Mouse (Mus musculus) erythroblast, adult 5-6 weeks (primary cell): ENCODE measurements around the gene Fam172a. TPM values are rescaled to one million over a fixed set of nuclear protein-coding genes. Genes with fewer than 3 reads are reported as not detected.
"Not testable (repeated sequence)": the region's sequence is repeated elsewhere in the genome, so short reads cannot be mapped to it uniquely, and the experiment has no call there.

Source experiments
- ATAC-seq: replicated peaks from 2 replicates; pipeline ENCODE4 v1.8.0; 2016; ENCODE audit warnings: moderate number of reproducible peaks, mild to moderate bottlenecking, moderate TSS enrichment, inconsistent platforms; ENCODE audit not compliant: poor library complexity, low FRiP score, severe bottlenecking
- total RNA-seq, 2 experiments: library from RNA; stranded (forward) in 1 of 2; stranded (reverse) in 1 of 2; fragments of 150-400 nt in 1 of 2; fragments of 200-764, 138-1000 nt in 1 of 2; gene quantifications; 2 replicates each; pipeline versions ENCODE4 v1.2.3 to v1.2.4; 2015 to 2017; ENCODE audit warnings: low replicate concordance in 2 of 2

The Fam172a gene
- total RNA-seq (2015; ENCODE audit: low replicate concordance) (10.0 and 17.1 TPM in 2 replicates), total RNA-seq (2017; ENCODE audit: low replicate concordance) (8.2 and 9.3 TPM in 2 replicates)

GRCm38 (mm10) chr13:77701733-77702132 is at the start of gene Fam172a:
Gene Fam172a (plus strand): TSS chr13:77702033.
- not testable (repeated sequence) for ATAC-seq

- ATAC-seq, result no peak
These were observed 13.2 kb upstream of the Fam172a start for GRCm38 (mm10) chr13:77688651-77689050.

- ATAC-seq, result peak; percentile 99
These were observed 6.7 kb downstream of the Fam172a start for GRCm38 (mm10) chr13:77708514-77709013.

GRCm38 (mm10) chr13:77717499-77717898 is 15.7 kb downstream of the Fam172a start:
- no peak for ATAC-seq

GRCm38 (mm10) chr13:77742822-77743221 is 41.0 kb downstream of the Fam172a start:
- no peak for ATAC-seq

- ATAC-seq, result no peak
These were observed 75.8 kb downstream of the Fam172a start for GRCm38 (mm10) chr13:77777606-77778005.

- not testable (repeated sequence) for ATAC-seq
These were observed 105.5 kb downstream of the Fam172a start for GRCm38 (mm10) chr13:77807341-77807740.

- ATAC-seq, result no peak
These were observed 108.6 kb downstream of the Fam172a start for GRCm38 (mm10) chr13:77810449-77810848.

GRCm38 (mm10) chr13:77826138-77826537 is 124.3 kb downstream of the Fam172a start:
- ATAC-seq, result no peak

GRCm38 (mm10) chr13:77843017-77843654 is 141.3 kb downstream of the Fam172a start:
- no peak for ATAC-seq

- no peak for ATAC-seq
These were observed 147.0 kb downstream of the Fam172a start for GRCm38 (mm10) chr13:77848868-77849267.

GRCm38 (mm10) chr13:77864804-77865203 is 163.0 kb downstream of the Fam172a start:
- no peak for ATAC-seq

GRCm38 (mm10) chr13:77868314-77868713 is 166.5 kb downstream of the Fam172a start:
- ATAC-seq, result no peak

GRCm38 (mm10) chr13:77878120-77878519 is 176.3 kb downstream of the Fam172a start:
- ATAC-seq, result no peak

- ATAC-seq, result no peak
These were observed 176.7 kb downstream of the Fam172a start for GRCm38 (mm10) chr13:77878545-77878944.

GRCm38 (mm10) chr13:77897619-77898018 is 195.8 kb downstream of the Fam172a start:
- ATAC-seq, result no peak

- no peak for ATAC-seq
These were observed 196.4 kb downstream of the Fam172a start for GRCm38 (mm10) chr13:77898066-77898796.

- ATAC-seq, result no peak
These were observed 197.9 kb downstream of the Fam172a start for GRCm38 (mm10) chr13:77899725-77900124.

GRCm38 (mm10) chr13:77900843-77901242 is 199.0 kb downstream of the Fam172a start:
- ATAC-seq, result no peak

GRCm38 (mm10) chr13:77909184-77909583 is 207.4 kb downstream of the Fam172a start:
- ATAC-seq, result no peak

GRCm38 (mm10) chr13:77922834-77923233 is 221.0 kb downstream of the Fam172a start:
- no peak for ATAC-seq
